Mouse (Mus musculus): ENCODE measurements around the gene Canx. TPM values are rescaled to one million over a fixed set of nuclear protein-coding genes. Genes with fewer than 3 reads are reported as not detected.
"Not testable (repeated sequence)": the region's sequence is repeated elsewhere in the genome, so short reads cannot be mapped to it uniquely, and the experiment has no call there.

Gene Canx
- polyA plus RNA-seq, 2 experiments from 2014 or later: 182 to 206 TPM

GRCm38 (mm10) chr11:50329378-50329777 is 3.9 kb upstream of the Canx start:
- ATAC-seq: no peak

GRCm38 (mm10) chr11:50328075-50328625 is 2.7 kb upstream of the Canx start:
- no peak for ATAC-seq

- no peak for ATAC-seq
Measured at GRCm38 (mm10) chr11:50326302-50326966, 961 bp upstream of the Canx start.

GRCm38 (mm10) chr11:50324751-50325471 is 562 bp downstream of the Canx start:
- ATAC-seq: no peak

- ATAC-seq: no peak
Measured at GRCm38 (mm10) chr11:50323843-50324242, 1.6 kb downstream of the Canx start.

- ATAC-seq: no peak
Measured at GRCm38 (mm10) chr11:50322345-50322744, 3.1 kb downstream of the Canx start.

GRCm38 (mm10) chr11:50321239-50321638 is 4.2 kb downstream of the Canx start:
- ATAC-seq: no peak

GRCm38 (mm10) chr11:50319343-50319742 is 6.1 kb downstream of the Canx start:
- ATAC-seq: not testable (repeated sequence)

GRCm38 (mm10) chr11:50312803-50313202 is 12.7 kb downstream of the Canx start:
- no peak for ATAC-seq

- ATAC-seq: no peak
Measured at GRCm38 (mm10) chr11:50303406-50303805, 22.1 kb downstream of the Canx start.

GRCm38 (mm10) chr11:50292190-50292855 is 33.1 kb downstream of the Canx start, which contains the start of gene Maml1:
Gene Maml1 (minus strand): TSS chr11:50292311.
- ATAC-seq: peak; percentile 93

GRCm38 (mm10) chr11:50291321-50292165 is 33.9 kb downstream of the Canx start:
- ATAC-seq: peak; percentile 31

- ATAC-seq: no peak
Measured at GRCm38 (mm10) chr11:50290486-50291225, 34.8 kb downstream of the Canx start.

GRCm38 (mm10) chr11:50286428-50286827 is 39.0 kb downstream of the Canx start:
- ATAC-seq: no peak

- ATAC-seq: no peak
Measured at GRCm38 (mm10) chr11:50285696-50286095, 39.8 kb downstream of the Canx start.

- no peak for ATAC-seq
Measured at GRCm38 (mm10) chr11:50285263-50285662, 40.2 kb downstream of the Canx start.

- no peak for ATAC-seq
Measured at GRCm38 (mm10) chr11:50280053-50280452, 45.4 kb downstream of the Canx start.

- no peak for ATAC-seq
Measured at GRCm38 (mm10) chr11:50279005-50279404, 46.5 kb downstream of the Canx start.

- ATAC-seq: no peak
Measured at GRCm38 (mm10) chr11:50277706-50278105, 47.8 kb downstream of the Canx start.

GRCm38 (mm10) chr11:50277025-50277424 is 48.4 kb downstream of the Canx start:
- no peak for ATAC-seq

GRCm38 (mm10) chr11:50275568-50276151 is 49.8 kb downstream of the Canx start:
- ATAC-seq: no peak
